Mouse (Mus musculus) heart, adult 2 months (tissue): Measurements from ENCODE around the gene Tcea2.

Experiments used
- CTCF ChIP-seq: fragments of 200-600 bp; IDR thresholded peaks from 2 replicates; pipeline ENCODE4 v1.8.1; 2022; ENCODE audit warnings: antibody characterized with exemption, mild to moderate bottlenecking, moderate library complexity
- POLR2A ChIP-seq: fragments of 200-500 bp; IDR thresholded peaks from 2 replicates; pipeline ENCODE4 v1.6.1; 2011; ENCODE audit warnings: mild to moderate bottlenecking, low read depth, low read length, control low read depth; ENCODE audit not compliant: insufficient read depth

DNA sequence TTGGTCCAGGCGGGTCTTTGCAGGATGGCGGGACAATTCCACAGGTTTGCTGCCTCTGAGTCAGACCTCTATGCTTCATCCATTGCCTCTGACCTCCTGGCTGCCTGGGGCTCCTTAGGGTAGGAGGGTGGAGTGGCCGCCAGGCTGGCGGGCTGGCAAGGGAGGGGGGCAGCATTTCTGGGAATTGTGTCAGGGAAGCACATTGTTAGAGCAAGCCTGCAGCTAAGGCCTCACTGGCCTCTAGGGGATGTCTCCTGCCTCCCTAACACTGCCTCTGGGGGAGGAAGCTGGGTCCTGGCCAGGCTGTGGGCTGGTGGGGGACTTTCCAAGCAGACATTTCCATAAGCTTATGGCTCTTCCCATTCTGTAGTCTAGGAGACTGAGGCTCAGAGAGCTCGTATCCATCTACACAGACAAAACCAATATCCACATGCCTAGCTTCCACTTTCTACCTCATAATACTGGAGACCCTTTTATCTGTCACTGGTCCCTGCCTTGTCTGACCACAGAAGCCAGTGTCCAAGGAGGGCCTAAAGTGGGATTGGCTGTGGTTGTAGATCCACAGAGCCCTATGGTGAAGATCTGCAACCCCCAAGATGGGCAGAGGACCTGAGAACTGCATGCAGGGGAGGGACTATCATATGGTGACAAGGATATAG, 2.9 kb upstream of the Tcea2 start:
- peak; percentile 60 for TF ChIP-seq CTCF
- no peak; the same call in 1 of the 2 replicates for TF ChIP-seq POLR2A
